Mouse (Mus musculus) layer of hippocampus, adult 9-10 months (tissue): Measurements from ENCODE around the gene Mark2.

Experiments used
- DNase-seq: peaks from one replicate; pipeline ENCODE4 v3.0.0; 2022; ENCODE audit warnings: low spot score

Mark2 gene

GRCm38 (mm10) chr19:7321391-7321790, 20.3 kb downstream of the Mark2 start:
- no peak for DNase-seq

- no peak for DNase-seq
Observed at GRCm38 (mm10) chr19:7320181-7320580, 21.5 kb downstream of the Mark2 start.

- no peak for DNase-seq
Observed at GRCm38 (mm10) chr19:7317716-7318115, 23.9 kb downstream of the Mark2 start.

- no peak for DNase-seq
Observed at GRCm38 (mm10) chr19:7316822-7317221, 24.8 kb downstream of the Mark2 start.

- DNase-seq = no peak
Observed at GRCm38 (mm10) chr19:7315587-7315984, 26.1 kb downstream of the Mark2 start.

GRCm38 (mm10) chr19:7314976-7315586, 26.6 kb downstream of the Mark2 start:
- DNase-seq = no peak

GRCm38 (mm10) chr19:7313660-7314059, 28.0 kb downstream of the Mark2 start:
- DNase-seq = no peak

- no peak for DNase-seq
Observed at GRCm38 (mm10) chr19:7311306-7311705, 30.4 kb downstream of the Mark2 start.

GRCm38 (mm10) chr19:7310704-7311103, 31.0 kb downstream of the Mark2 start:
- no peak for DNase-seq

GRCm38 (mm10) chr19:7309738-7310330, 31.8 kb downstream of the Mark2 start:
- DNase-seq = no peak

GRCm38 (mm10) chr19:7307995-7308770, 33.5 kb downstream of the Mark2 start:
- no peak for DNase-seq

- DNase-seq = no peak
Observed at GRCm38 (mm10) chr19:7306968-7307367, 34.7 kb downstream of the Mark2 start.

GRCm38 (mm10) chr19:7305380-7306310, 36.0 kb downstream of the Mark2 start:
- DNase-seq = no peak

GRCm38 (mm10) chr19:7304801-7305200, 36.9 kb downstream of the Mark2 start:
- DNase-seq = no peak

- DNase-seq = no peak
Observed at GRCm38 (mm10) chr19:7303796-7304195, 37.9 kb downstream of the Mark2 start.

GRCm38 (mm10) chr19:7302493-7302797, 39.2 kb downstream of the Mark2 start:
- DNase-seq = no peak

- no peak for DNase-seq
Observed at GRCm38 (mm10) chr19:7301647-7302492, 39.8 kb downstream of the Mark2 start.

- DNase-seq = no peak
Observed at GRCm38 (mm10) chr19:7300078-7300477, 41.6 kb downstream of the Mark2 start.

GRCm38 (mm10) chr19:7299052-7299451, 42.6 kb downstream of the Mark2 start:
- no peak for DNase-seq

GRCm38 (mm10) chr19:7295959-7296358, 45.7 kb downstream of the Mark2 start:
- no peak for DNase-seq

GRCm38 (mm10) chr19:7295071-7295658, 46.5 kb downstream of the Mark2 start:
- no peak for DNase-seq
